Mouse (Mus musculus) heart, embryonic 14.5 days (tissue): ENCODE measurements at regions not wholly inside any gene's neighbourhood (a gene's known extent, or its start where the extent isn't known, plus 50 kb on each side); places are given as distances from the start of the nearest gene placed in this dataset.

Experiments
- ATAC-seq: fragments of 200-750 bp; cut with Nextera tagmentation; 2 replicates; pipeline ENCODE4 v1.8.0; 2017; ENCODE audit warnings: low read depth, moderate TSS enrichment; ENCODE audit not compliant: insufficient number of reproducible peaks, insufficient read depth, low FRiP score
- H3K27ac ChIP-seq, 2 experiments: fragments of 200-500 bp in 1 of 2; fragments of 300-500 bp in 1 of 2; sonication (generic) in 1 of 2; replicated peaks in 1 of 2; 2 replicates each; pipeline ENCODE4 v1.5.1; 2012 to 2014; ENCODE audit warnings: low read depth in 2 of 2, low read length in 2 of 2, control low read depth in 1 of 2, mild to moderate bottlenecking in 1 of 2, mixed read lengths in 1 of 2; ENCODE audit not compliant: control insufficient read depth in 1 of 2, insufficient read depth in 1 of 2
- H3K27me3 ChIP-seq: fragments of 300-500 bp; sonication (generic); 2 replicates; pipeline ENCODE4 v1.6.1; 2014; ENCODE audit warnings: mild to moderate bottlenecking, low read length, control low read depth; ENCODE audit not compliant: control insufficient read depth, insufficient read depth
- H3K36me3 ChIP-seq: fragments of 300-500 bp; sonication (generic); 2 replicates; pipeline ENCODE4 v1.6.1; 2014; ENCODE audit warnings: mild to moderate bottlenecking, control low read depth, low read length, mixed read lengths; ENCODE audit not compliant: control insufficient read depth, insufficient read depth
- H3K4me1 ChIP-seq, 2 experiments: fragments of 200-500 bp in 1 of 2; fragments of 300-500 bp in 1 of 2; sonication (generic) in 1 of 2; 2 replicates each; pipeline ENCODE4 v1.6.1; 2012 to 2014; ENCODE audit warnings: low read length in 2 of 2, control low read depth in 1 of 2, mixed read lengths in 1 of 2; ENCODE audit not compliant: control insufficient read depth in 2 of 2, insufficient read depth in 2 of 2
- H3K4me2 ChIP-seq: fragments of 300-500 bp; sonication (generic); 2 replicates; pipeline ENCODE4 v1.6.1; 2014; ENCODE audit warnings: mild to moderate bottlenecking, low read length
- H3K4me3 ChIP-seq, 2 experiments: fragments of 200-500 bp in 1 of 2; fragments of 300-500 bp in 1 of 2; sonication (generic) in 1 of 2; 2 replicates each; pipeline ENCODE4 v1.5.1; 2012 to 2014; ENCODE audit warnings: low read length in 2 of 2, mild to moderate bottlenecking in 2 of 2, control low read depth in 1 of 2, low read depth in 1 of 2, moderate library complexity in 1 of 2; ENCODE audit not compliant: control insufficient read depth in 1 of 2, insufficient read depth in 1 of 2
- H3K9ac ChIP-seq: fragments of 300-500 bp; sonication (generic); 2 replicates; pipeline ENCODE4 v1.6.1; 2014; ENCODE audit warnings: mild to moderate bottlenecking, low read length
- H3K9me3 ChIP-seq: fragments of 300-500 bp; sonication (generic); 2 replicates; pipeline ENCODE4 v1.6.1; 2016; ENCODE audit warnings: low read length, control low read depth; ENCODE audit not compliant: control insufficient read depth
- WGBS: fragments of 180-500 bp; shearing (Covaris S2); extraction: QIAGEN DNeasy Blood & Tissue Kit; methylation state at CpG from one replicate; pipeline ENCODE4 v1.1.7; 2014; 5-methylcytosine and 5-hydroxymethylcytosine counted together

DNA sequence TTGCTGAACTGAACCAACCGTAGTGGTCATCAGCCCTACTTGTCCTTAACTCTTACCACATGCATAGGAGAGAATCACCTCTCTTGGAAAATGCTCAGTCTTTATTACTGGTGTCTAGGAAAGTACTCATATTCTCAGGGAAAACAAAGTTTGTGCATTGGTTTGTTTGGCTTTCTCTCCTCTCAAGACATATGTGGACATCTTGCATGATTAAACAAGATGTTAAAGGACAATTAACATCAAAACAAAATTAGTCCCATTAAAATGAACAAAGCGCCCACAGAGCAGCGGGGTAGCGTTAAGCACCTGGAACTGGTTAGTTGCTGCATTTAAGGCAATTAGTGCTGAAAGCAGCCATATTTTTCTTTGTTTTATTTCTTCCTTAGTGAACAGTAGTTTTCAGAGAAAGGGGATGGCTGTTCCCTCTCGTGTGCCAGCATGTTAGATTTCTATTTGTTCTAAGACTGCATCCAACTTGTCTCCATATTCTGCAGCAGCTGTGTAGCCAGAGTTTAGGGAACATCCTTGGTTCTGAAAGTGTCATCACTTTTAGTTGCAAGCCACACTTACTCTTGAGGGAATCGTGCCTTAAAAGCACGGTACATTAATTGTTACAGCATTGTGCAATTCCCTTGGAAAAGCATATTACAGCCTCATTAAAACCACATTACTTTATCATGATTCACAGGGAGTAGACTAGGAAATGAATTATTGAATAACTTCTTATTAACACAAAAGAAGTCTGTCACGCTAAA, 137.7 kb downstream of the Ube2u start:
- Histone ChIP-seq H3K27ac (no peak overlapping the region), H3K27me3 (no peaks in the 10 kb centered on the region), H3K4me2 (no peak overlapping the region), H3K4me1 (no peaks in the 10 kb centered on the region), H3K9ac (no peak overlapping the region), H3K4me3 (no peak overlapping the region), H3K9me3 (no peaks in the 10 kb centered on the region), H3K36me3 (no peaks in the 10 kb centered on the region)
- WGBS: 82% methylated on average over 8 of the region's 8 CpGs
- ATAC-seq: no peak

DNA sequence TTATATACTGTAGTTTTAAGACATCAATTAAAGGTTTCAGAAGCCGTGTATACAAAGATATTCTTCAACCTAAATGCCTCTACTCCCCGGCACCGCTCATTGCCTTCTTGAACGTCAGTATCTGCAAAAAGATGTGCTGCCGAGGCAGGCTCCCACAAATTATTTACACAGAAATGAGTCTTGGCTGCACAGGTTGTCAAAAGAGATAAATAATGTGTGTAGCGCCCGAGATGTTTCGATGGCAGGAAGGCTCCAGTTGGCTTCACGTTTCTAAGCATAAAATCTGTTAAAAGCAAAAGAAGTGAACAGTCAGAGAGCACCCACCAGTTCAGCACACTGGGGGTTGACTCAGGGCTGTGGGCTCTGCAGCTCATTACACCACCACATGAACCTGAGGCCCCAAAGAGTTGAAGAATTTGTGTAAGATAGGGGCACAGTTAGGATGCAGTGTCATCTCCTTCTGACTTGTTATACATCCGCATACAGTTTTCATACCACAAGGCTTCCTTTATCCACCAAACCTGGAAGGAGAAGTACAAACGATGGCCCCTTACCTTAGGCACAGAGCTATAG, 138.4 kb downstream of the Ube2u start:
- H3K4me2 ChIP-seq: no peak overlapping the region
- no peaks in the 10 kb centered on the region for H3K9me3 ChIP-seq
- 83% methylated on average over 11 of the region's 11 CpGs for WGBS
- no peaks in the 10 kb centered on the region for H3K4me1 ChIP-seq
- no peak overlapping the region for H3K27ac ChIP-seq
- no peak overlapping the region for H3K9ac ChIP-seq
- no peaks in the 10 kb centered on the region for H3K36me3 ChIP-seq
- ATAC-seq: no peak
- H3K27me3 ChIP-seq: no peaks in the 10 kb centered on the region
- no peak overlapping the region for H3K4me3 ChIP-seq

DNA sequence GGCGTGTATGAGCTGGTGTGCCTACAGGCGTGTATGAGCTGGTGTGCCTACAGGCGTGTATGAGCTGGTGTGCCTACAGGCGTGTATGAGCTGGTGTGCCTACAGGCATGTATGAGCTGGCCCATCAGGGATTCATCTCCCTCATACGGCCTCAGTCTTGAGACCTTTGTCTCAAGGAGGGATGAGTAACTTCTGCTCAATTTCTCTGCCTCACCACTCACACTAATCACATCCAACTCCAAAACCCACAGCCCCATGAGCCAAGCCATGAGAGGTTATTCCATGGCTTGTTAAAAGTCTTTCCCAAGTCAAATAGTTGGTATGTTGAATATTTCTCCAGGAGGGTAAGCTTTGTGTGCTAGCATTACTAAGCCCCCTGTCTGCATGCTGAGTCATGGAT, 146.0 kb downstream of the Ube2u start:
- WGBS: 68% methylated on average over 3 of the region's 5 CpGs
- no peak overlapping the region for H3K4me3 ChIP-seq
- no peaks in the 10 kb centered on the region for H3K36me3 ChIP-seq

DNA sequence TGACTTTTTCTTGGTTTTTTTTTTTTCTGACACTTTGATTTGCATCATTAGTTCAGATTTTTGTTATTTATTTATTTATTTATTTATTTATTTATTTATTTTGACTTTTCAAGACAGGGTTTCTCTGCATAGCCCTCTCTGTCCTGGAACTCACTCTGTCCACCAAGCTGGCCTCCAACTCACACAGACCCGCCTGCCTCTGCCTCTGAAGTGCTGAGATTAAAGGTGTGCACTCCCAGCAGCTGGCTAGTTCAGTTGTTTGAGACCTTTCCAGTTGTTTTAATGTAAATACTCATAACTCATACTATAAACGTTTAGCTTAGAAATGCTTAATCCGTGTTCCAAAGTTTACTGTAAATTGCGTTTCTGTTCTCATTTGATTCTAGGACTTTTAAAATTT, 147.9 kb downstream of the Ube2u start:
- H3K4me1 ChIP-seq: no peaks in the 10 kb centered on the region
- no peak overlapping the region for H3K9ac ChIP-seq
- no peak overlapping the region for H3K27ac ChIP-seq
- WGBS: 79% methylated on average over 4 of the region's 4 CpGs
- no peaks in the 10 kb centered on the region for H3K36me3 ChIP-seq
- no peak for ATAC-seq
- H3K4me2 ChIP-seq: no peak overlapping the region
- H3K27me3 ChIP-seq: no peaks in the 10 kb centered on the region
- H3K9me3 ChIP-seq: no peaks in the 10 kb centered on the region
- H3K4me3 ChIP-seq: no peak overlapping the region

More for the DNA sequence above, 146.0 kb downstream of the Ube2u start:
- no peak overlapping the region for H3K9ac ChIP-seq
- H3K27me3 ChIP-seq: no peaks in the 10 kb centered on the region
- no peaks in the 10 kb centered on the region for H3K4me1 ChIP-seq
- no peak overlapping the region for H3K27ac ChIP-seq
- no peak for ATAC-seq
- H3K4me2 ChIP-seq: no peak overlapping the region
- no peaks in the 10 kb centered on the region for H3K9me3 ChIP-seq

DNA sequence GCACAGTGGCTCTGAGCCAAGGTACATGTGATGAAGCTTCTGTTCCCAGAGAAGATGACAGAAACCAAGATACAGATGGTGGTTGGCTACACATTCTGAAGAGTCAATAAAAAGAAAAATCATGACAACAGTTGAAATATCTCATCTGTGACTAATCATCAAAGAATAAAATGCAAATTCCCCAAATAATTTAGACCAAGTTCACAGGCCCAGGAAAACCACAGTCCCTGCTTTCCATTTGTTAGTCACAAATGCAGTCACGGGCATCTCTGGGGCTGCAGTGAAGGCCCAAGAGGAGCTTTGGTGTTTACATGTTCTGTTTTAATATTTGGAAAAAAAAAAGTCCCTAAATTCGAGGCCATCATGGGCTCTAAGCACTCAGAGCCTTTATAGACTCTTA, 142.1 kb upstream of the Cachd1 start:
- no peak overlapping the region for H3K4me2 ChIP-seq
- H3K9ac ChIP-seq: no peak overlapping the region
- H3K27me3 ChIP-seq: no peaks in the 10 kb centered on the region
- no peak overlapping the region for H3K27ac ChIP-seq
- 50% methylated on average over 2 of the region's 2 CpGs for WGBS
- no peaks in the 10 kb centered on the region for H3K9me3 ChIP-seq
- ATAC-seq: no peak
- H3K4me3 ChIP-seq: no peak overlapping the region
- H3K36me3 ChIP-seq: no peaks in the 10 kb centered on the region
- no peaks in the 10 kb centered on the region for H3K4me1 ChIP-seq

DNA sequence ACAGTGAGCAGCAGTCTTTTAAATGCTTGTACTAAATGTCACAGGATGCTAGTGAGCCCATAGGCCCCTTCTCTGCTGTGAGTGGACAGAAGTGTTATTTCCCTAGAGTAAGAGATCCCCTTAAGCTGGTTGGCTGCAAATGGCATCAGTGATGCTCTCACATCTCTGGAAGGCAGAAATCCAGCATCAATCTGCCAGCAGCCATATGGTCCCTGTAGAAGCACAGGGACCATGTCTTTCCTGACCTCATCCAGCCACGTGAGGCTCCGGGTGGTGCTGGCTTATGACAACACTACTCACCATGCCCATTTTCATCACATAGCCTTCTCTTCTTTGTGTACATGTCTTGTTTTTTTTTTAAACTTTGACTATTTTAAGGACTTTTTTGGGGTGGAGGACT, 138.9 kb upstream of the Cachd1 start:
- H3K27me3 ChIP-seq: no peaks in the 10 kb centered on the region
- H3K4me2 ChIP-seq: no peak overlapping the region
- 86% methylated on average over 2 of the region's 2 CpGs for WGBS
- H3K4me3 ChIP-seq: no peak overlapping the region
- H3K27ac ChIP-seq: no peak overlapping the region
- H3K9me3 ChIP-seq: no peaks in the 10 kb centered on the region
- H3K4me1 ChIP-seq: no peaks in the 10 kb centered on the region
- no peak overlapping the region for H3K9ac ChIP-seq
- ATAC-seq: no peak
- H3K36me3 ChIP-seq: no peaks in the 10 kb centered on the region

DNA sequence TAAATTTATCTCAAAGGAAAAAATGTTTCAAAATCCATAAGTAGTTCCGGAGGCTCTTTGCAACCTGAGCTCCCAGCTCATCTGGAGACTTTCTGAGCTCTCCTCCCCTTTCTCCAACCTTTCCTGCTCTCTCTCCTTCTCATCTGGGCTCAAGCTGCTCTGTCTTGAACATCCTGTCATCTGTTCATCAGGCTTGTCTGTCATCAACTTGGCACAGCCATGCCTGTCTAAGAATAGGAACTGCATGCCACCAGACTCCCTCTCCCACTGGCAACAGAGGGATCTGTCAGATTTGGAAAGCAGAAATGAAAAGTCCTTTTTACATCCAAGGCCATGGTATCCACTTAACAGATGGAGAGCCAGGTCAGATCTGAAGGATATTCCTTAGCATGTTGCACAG, 115.3 kb upstream of the Cachd1 start:
- Histone ChIP-seq H3K27ac (0 out of 4 replicates have a peak overlapping the region, but pooled peaks of 1 of the 2 experiments have one; percentile 10), H3K36me3 (no peaks in the 10 kb centered on the region), H3K27me3 (no peaks in the 10 kb centered on the region), H3K9me3 (no peaks in the 10 kb centered on the region), H3K4me3 (no peak overlapping the region), H3K9ac (no peak overlapping the region), H3K4me2 (peak overlapping the region; percentile 28; the same call in 1 of the 2 replicates), H3K4me1 (peaks cover 2 to 16% of the 10 kb centered on the region in 2 experiments; a peak in 2 of 4 replicates)
- 23% methylated on average over 1 of the region's 1 CpGs for WGBS
- peak; percentile 61; the same call in 1 of the 2 replicates for ATAC-seq
